Mouse (Mus musculus): ENCODE results near the gene Ankrd13a. TPM values are rescaled to one million over a fixed set of nuclear protein-coding genes. Genes with fewer than 3 reads are reported as not detected.

The Ankrd13a gene
- 37.6 and 39.7 TPM in 2 replicates for polyA plus RNA-seq (2014; fragmentation: Nextera tagmentation; extraction: Ambion mirVana)

- peaks cover 20% of the 10 kb centered on the region for H3K4me1 ChIP-seq (ENCODE audit: control insufficient read depth, insufficient read depth, low read length)
- H3K9ac ChIP-seq (ENCODE audit: low read depth, low read length): peak within 1 kb of the TSS; percentile 95
- peak within 1 kb of the TSS; percentile 90 for H3K27ac ChIP-seq (ENCODE audit: low read depth, low read length)
- no peaks in the 10 kb centered on the region for H3K36me3 ChIP-seq (ENCODE audit: control insufficient read depth, insufficient read depth, low read length)
- peak within 1 kb of the TSS; percentile 94 for H3K4me2 ChIP-seq
- under 1% methylated on average over 49 of the region's 73 CpGs for WGBS (ENCODE audit: insufficient replicate concordance)
- peak within 1 kb of the TSS; percentile 100 for H3K4me3 ChIP-seq (ENCODE audit: low read depth, low read length)
- H3K27me3 ChIP-seq (ENCODE audit: control insufficient read depth, insufficient read depth, low read length): no peaks in the 10 kb centered on the region
- no peaks in the 10 kb centered on the region for H3K9me3 ChIP-seq (replicated peaks; ENCODE audit: control insufficient read depth, low read length)
- peak; percentile 84 for ATAC-seq (replicated peaks; ENCODE audit: insufficient number of reproducible peaks, low FRiP score, low TSS enrichment)
These were observed at the start of gene Ankrd13a for GRCm38 (mm10) chr5:114774403-114775051. Gene Ankrd13a, plus strand, starts transcription at chr5:114774677.

- no peaks in the 10 kb centered on the region for H3K27me3 ChIP-seq (ENCODE audit: control insufficient read depth, insufficient read depth, low read length)
- H3K36me3 ChIP-seq (ENCODE audit: control insufficient read depth, insufficient read depth, low read length): peaks cover 17% of the 10 kb centered on the region
- H3K4me2 ChIP-seq: no peak overlapping the region
- no peak overlapping the region for H3K4me3 ChIP-seq (ENCODE audit: low read depth, low read length)
- 88% methylated on average over 10 of the region's 10 CpGs for WGBS (ENCODE audit: insufficient replicate concordance)
- no peaks in the 10 kb centered on the region for H3K4me1 ChIP-seq (ENCODE audit: control insufficient read depth, insufficient read depth, low read length)
- no peak overlapping the region for H3K9ac ChIP-seq (ENCODE audit: low read depth, low read length)
- H3K27ac ChIP-seq (ENCODE audit: low read depth, low read length): no peak overlapping the region
- ATAC-seq (replicated peaks; ENCODE audit: insufficient number of reproducible peaks, low FRiP score, low TSS enrichment): no peak
- H3K9me3 ChIP-seq (replicated peaks; ENCODE audit: control insufficient read depth, low read length): peaks cover 2% of the 10 kb centered on the region; the same call in 1 of the 2 replicates
These were observed 46.3 kb upstream of the Ankrd13a start for GRCm38 (mm10) chr5:114728160-114728559.

DNA sequence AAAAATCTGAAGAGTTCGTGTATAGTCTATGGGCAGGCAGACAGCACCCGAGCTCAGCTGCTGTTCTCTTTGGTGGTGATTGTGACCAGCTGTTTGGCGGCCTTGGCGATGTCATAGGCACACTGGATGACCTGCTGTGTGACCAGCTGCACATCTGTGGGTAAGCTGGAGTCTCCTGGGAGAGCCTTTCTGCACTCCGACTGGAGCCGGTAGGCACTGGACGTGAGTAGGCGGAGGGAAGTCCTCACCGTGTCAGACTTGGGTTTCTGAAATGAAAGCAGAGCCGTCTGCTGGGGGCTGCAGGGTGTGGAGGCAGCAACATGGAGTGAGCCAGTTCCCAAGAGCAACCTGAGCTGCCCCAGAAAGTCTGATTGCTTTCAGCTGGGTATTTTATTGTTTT lies 44.3 kb upstream of the Ankrd13a start:
- Histone ChIP-seq H3K4me3 (ENCODE audit: low read depth, low read length) (no peak overlapping the region), H3K9ac (ENCODE audit: low read depth, low read length) (no peak overlapping the region), H3K4me2 (no peak overlapping the region), H3K27ac (ENCODE audit: low read depth, low read length) (no peak overlapping the region), H3K4me1 (ENCODE audit: control insufficient read depth, insufficient read depth, low read length) (no peaks in the 10 kb centered on the region), H3K9me3 (replicated peaks; ENCODE audit: control insufficient read depth, low read length) (no peaks in the 10 kb centered on the region), H3K27me3 (ENCODE audit: control insufficient read depth, insufficient read depth, low read length) (no peaks in the 10 kb centered on the region), H3K36me3 (ENCODE audit: control insufficient read depth, insufficient read depth, low read length) (peaks cover 23% of the 10 kb centered on the region)
- WGBS (ENCODE audit: insufficient replicate concordance): 77% methylated on average over 10 of the region's 10 CpGs
- no peak for ATAC-seq (replicated peaks; ENCODE audit: insufficient number of reproducible peaks, low FRiP score, low TSS enrichment)

GRCm38 (mm10) chr5:114731498-114731897 lies 43.0 kb upstream of the Ankrd13a start:
- Histone ChIP-seq H3K27ac (ENCODE audit: low read depth, low read length) (no peak overlapping the region), H3K9me3 (replicated peaks; ENCODE audit: control insufficient read depth, low read length) (no peaks in the 10 kb centered on the region), H3K27me3 (ENCODE audit: control insufficient read depth, insufficient read depth, low read length) (no peaks in the 10 kb centered on the region), H3K4me3 (ENCODE audit: low read depth, low read length) (no peak overlapping the region), H3K4me1 (ENCODE audit: control insufficient read depth, insufficient read depth, low read length) (no peaks in the 10 kb centered on the region), H3K9ac (ENCODE audit: low read depth, low read length) (no peak overlapping the region), H3K4me2 (no peak overlapping the region), H3K36me3 (ENCODE audit: control insufficient read depth, insufficient read depth, low read length) (peaks cover 23% of the 10 kb centered on the region)
- WGBS (ENCODE audit: insufficient replicate concordance): 57% methylated on average over 6 of the region's 6 CpGs
- ATAC-seq (replicated peaks; ENCODE audit: insufficient number of reproducible peaks, low FRiP score, low TSS enrichment): no peak

DNA sequence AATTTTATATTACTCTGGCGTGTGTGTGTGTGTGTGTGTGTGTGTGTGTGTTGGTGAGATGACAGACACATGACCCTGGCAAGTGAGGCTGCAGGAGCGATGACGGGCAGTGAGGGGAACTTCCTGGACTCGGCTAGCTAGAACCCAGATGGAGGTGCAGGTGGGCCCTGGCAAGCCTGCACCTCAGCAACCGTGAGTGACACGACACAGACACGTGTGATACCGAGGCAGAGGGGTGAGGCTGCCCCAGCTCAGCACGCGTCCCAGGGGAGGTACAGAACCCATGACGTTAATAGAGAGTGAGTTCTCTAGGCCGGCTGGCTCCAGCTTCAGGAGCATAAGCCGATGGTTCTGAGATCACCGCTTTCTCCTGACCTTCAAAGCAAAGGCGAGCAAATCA lies 42.5 kb upstream of the Ankrd13a start:
- Histone ChIP-seq H3K4me1 (ENCODE audit: control insufficient read depth, insufficient read depth, low read length) (no peaks in the 10 kb centered on the region), H3K27ac (ENCODE audit: low read depth, low read length) (no peak overlapping the region), H3K4me2 (no peak overlapping the region), H3K27me3 (ENCODE audit: control insufficient read depth, insufficient read depth, low read length) (no peaks in the 10 kb centered on the region), H3K36me3 (ENCODE audit: control insufficient read depth, insufficient read depth, low read length) (peaks cover 23% of the 10 kb centered on the region), H3K9me3 (replicated peaks; ENCODE audit: control insufficient read depth, low read length) (no peaks in the 10 kb centered on the region), H3K4me3 (ENCODE audit: low read depth, low read length) (no peak overlapping the region), H3K9ac (ENCODE audit: low read depth, low read length) (no peak overlapping the region)
- WGBS (ENCODE audit: insufficient replicate concordance): 88% methylated on average over 15 of the region's 15 CpGs
- no peak for ATAC-seq (replicated peaks; ENCODE audit: insufficient number of reproducible peaks, low FRiP score, low TSS enrichment)

- H3K4me1 ChIP-seq (ENCODE audit: control insufficient read depth, insufficient read depth, low read length): no peaks in the 10 kb centered on the region
- H3K36me3 ChIP-seq (ENCODE audit: control insufficient read depth, insufficient read depth, low read length): peaks cover 29% of the 10 kb centered on the region
- no peaks in the 10 kb centered on the region for H3K9me3 ChIP-seq (replicated peaks; ENCODE audit: control insufficient read depth, low read length)
- WGBS (ENCODE audit: insufficient replicate concordance): 96% methylated on average over 15 of the region's 15 CpGs
- no peak overlapping the region for H3K27ac ChIP-seq (ENCODE audit: low read depth, low read length)
- no peaks in the 10 kb centered on the region for H3K27me3 ChIP-seq (ENCODE audit: control insufficient read depth, insufficient read depth, low read length)
- H3K4me3 ChIP-seq (ENCODE audit: low read depth, low read length): no peak overlapping the region
- no peak for ATAC-seq (replicated peaks; ENCODE audit: insufficient number of reproducible peaks, low FRiP score, low TSS enrichment)
- H3K4me2 ChIP-seq: no peak overlapping the region
- H3K9ac ChIP-seq (ENCODE audit: low read depth, low read length): no peak overlapping the region
These were observed 40.9 kb upstream of the Ankrd13a start for GRCm38 (mm10) chr5:114733606-114734005.

DNA sequence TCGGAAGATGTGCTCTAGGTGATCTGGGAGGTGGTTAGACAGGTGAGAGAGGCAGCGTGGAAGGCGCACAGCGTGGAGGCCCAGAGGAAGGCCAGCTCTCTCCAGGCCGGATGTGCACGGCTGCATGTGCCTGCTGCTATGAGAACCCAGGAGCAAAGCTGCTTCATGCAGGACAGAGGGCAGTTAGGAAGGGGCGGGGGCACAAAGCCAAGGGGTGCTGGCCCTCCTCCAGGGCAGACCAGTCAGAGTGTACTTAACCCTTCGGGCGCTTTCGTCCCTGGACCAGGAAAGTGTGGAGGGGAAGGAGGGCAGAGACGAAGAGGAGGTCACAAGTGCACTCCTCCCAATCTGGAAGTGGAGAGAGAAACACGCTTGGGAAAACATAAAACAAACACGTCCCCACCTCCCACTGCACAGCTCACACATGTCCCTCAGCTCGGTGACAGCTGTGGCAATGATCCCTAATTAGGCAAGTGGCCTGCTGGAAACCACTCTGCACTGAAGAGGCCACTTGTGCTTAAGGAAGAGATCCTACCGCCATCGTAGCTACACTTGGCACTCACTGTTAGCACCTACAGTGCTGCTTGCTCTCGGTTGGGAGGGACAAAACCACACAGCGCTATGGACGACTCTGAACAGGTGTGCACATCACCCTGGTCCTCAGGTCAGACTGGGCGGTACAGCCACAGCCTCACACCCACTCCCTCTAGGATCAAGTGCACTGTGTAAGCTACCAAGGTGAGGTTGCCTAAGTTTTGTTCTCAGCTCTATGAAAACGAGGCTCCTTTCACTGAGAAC lies 37.2 kb upstream of the Ankrd13a start:
- peaks cover 35% of the 10 kb centered on the region for H3K36me3 ChIP-seq (ENCODE audit: control insufficient read depth, insufficient read depth, low read length)
- no peak overlapping the region for H3K9ac ChIP-seq (ENCODE audit: low read depth, low read length)
- peaks cover 7% of the 10 kb centered on the region; the same call in 1 of the 2 replicates for H3K4me1 ChIP-seq (ENCODE audit: control insufficient read depth, insufficient read depth, low read length)
- no peak overlapping the region for H3K4me3 ChIP-seq (ENCODE audit: low read depth, low read length)
- no peak overlapping the region for H3K27ac ChIP-seq (ENCODE audit: low read depth, low read length)
- ATAC-seq (replicated peaks; ENCODE audit: insufficient number of reproducible peaks, low FRiP score, low TSS enrichment): no peak
- H3K27me3 ChIP-seq (ENCODE audit: control insufficient read depth, insufficient read depth, low read length): no peaks in the 10 kb centered on the region
- no peak overlapping the region for H3K4me2 ChIP-seq
- 79% methylated on average over 21 of the region's 21 CpGs for WGBS (ENCODE audit: insufficient replicate concordance)
- H3K9me3 ChIP-seq (replicated peaks; ENCODE audit: control insufficient read depth, low read length): no peaks in the 10 kb centered on the region

- no peaks in the 10 kb centered on the region for H3K27me3 ChIP-seq (ENCODE audit: control insufficient read depth, insufficient read depth, low read length)
- H3K4me1 ChIP-seq (ENCODE audit: control insufficient read depth, insufficient read depth, low read length): peaks cover 7% of the 10 kb centered on the region; the same call in 1 of the 2 replicates
- no peak overlapping the region for H3K9ac ChIP-seq (ENCODE audit: low read depth, low read length)
- peaks cover 33% of the 10 kb centered on the region for H3K36me3 ChIP-seq (ENCODE audit: control insufficient read depth, insufficient read depth, low read length)
- H3K4me3 ChIP-seq (ENCODE audit: low read depth, low read length): no peak overlapping the region
- 85% methylated on average over 12 of the region's 12 CpGs for WGBS (ENCODE audit: insufficient replicate concordance)
- ATAC-seq (replicated peaks; ENCODE audit: insufficient number of reproducible peaks, low FRiP score, low TSS enrichment): 0 out of 2 replicates have a peak, but pooled peaks have one; percentile 44
- no peak overlapping the region for H3K4me2 ChIP-seq
- no peak overlapping the region for H3K27ac ChIP-seq (ENCODE audit: low read depth, low read length)
- no peaks in the 10 kb centered on the region for H3K9me3 ChIP-seq (replicated peaks; ENCODE audit: control insufficient read depth, low read length)
These were observed 35.7 kb upstream of the Ankrd13a start for GRCm38 (mm10) chr5:114738707-114739241.

All from heart, embryonic 11.5 days (tissue).